ENCODE assay signal across 8 mouse cellular contexts in genomic region chr11:77132580-77132979, GRCm38 (mm10). TPM values are rescaled to one million over a fixed set of nuclear protein-coding genes. Genes with fewer than 3 reads are reported as not detected.
A peak's percentile ranks its signal among the peaks of the same experiment; 100 is the strongest.
DNase-seq lines count a peak whose midpoint lies in the region; ATAC-seq lines count a peak whose summit lies in the region.

No protein-coding gene starts in this region.

- H3K9me3 ChIP-seq in heart, embryonic 10.5 days = no peaks in the 10 kb centered on the region

- WGBS in heart, embryonic 10.5 days = 56% methylated on average over 3 of the region's 3 CpGs

- no peaks in the 10 kb centered on the region for H3K36me3 ChIP-seq in heart, embryonic 10.5 days

- no peak for ATAC-seq in megakaryocyte-erythroid progenitor cell, adult 5-6 weeks (replicated peaks; ENCODE audit: low FRiP score, low TSS enrichment, poor library complexity, severe bottlenecking)
- ATAC-seq in erythroid progenitor cell, adult 5-6 weeks (replicated peaks; ENCODE audit: low FRiP score, poor library complexity, severe bottlenecking) = no peak

- H3K27me3 ChIP-seq in heart, embryonic 10.5 days (ENCODE audit: insufficient read depth, poor library complexity, severe bottlenecking) = no peaks in the 10 kb centered on the region

- H3K27ac ChIP-seq in heart, embryonic 10.5 days = no peak overlapping the region

- intact Hi-C loops in left cerebral cortex, postnatal 4 days (cut with DNase I) = no loop called here

- no peaks in the 10 kb centered on the region for H3K4me1 ChIP-seq in heart, embryonic 10.5 days

- H3K4me3 ChIP-seq in heart, embryonic 10.5 days = no peak overlapping the region

- peak; percentile 12 for DNase-seq in heart, postnatal 4 days
- DNase-seq in heart, embryonic 10.5 days (ENCODE audit: low spot score) = no peak
- DNase-seq in CD4-positive helper T cell, adult 2 months (ENCODE audit: low read depth, low spot score) = peak; percentile 20
- DNase-seq in adrenal gland, adult 8-10 months = peak; percentile 1
- peak; percentile 13 for DNase-seq in lung, postnatal 10 days
- no peak for DNase-seq in left cerebral cortex, postnatal 4 days

RNA-seq across cellular contexts. Expression of gene Nsrp1, which starts 54.3 kb away (rescaled TPM):
- total RNA-seq in heart, postnatal 4 days (2021) = 10 to 100 TPM; 14.9 to 15.2 TPM
- 42.5 and 51.3 TPM in 2 replicates for polyA plus RNA-seq in heart, embryonic 10.5 days (2016; fragmentation: Nextera tagmentation; extraction: Ambion mirVana)
- total RNA-seq in adrenal gland, adult 8-10 months (2022) = 10 to 100 TPM; 15.6 to 25.9 (median 20.2) TPM
- total RNA-seq in megakaryocyte-erythroid progenitor cell, adult 5-6 weeks (2014; fragmentation: Nextera tagmentation) = 47.9 and 49.9 TPM in 2 replicates
- 18.0 and 24.0 TPM in 2 replicates for total RNA-seq in megakaryocyte-erythroid progenitor cell, adult 5-6 weeks (2017)
- 10 to 100 TPM; 11.3 to 15.2 TPM for total RNA-seq in left cerebral cortex, postnatal 4 days (2021)
- total RNA-seq in erythroid progenitor cell, adult 5-6 weeks (2015; ENCODE audit: low replicate concordance) = 10.5 and 44.7 TPM in 2 replicates
- total RNA-seq in erythroid progenitor cell, adult 5-6 weeks (2017; ENCODE audit: low replicate concordance) = 4.1 and 13.5 TPM in 2 replicates

RNA-seq across cellular contexts. Expression of gene Efcab5, which starts 56.2 kb away (rescaled TPM):
- under 1 TPM; 0.41 to 0.76 TPM for total RNA-seq in heart, postnatal 4 days (2021)
- polyA plus RNA-seq in heart, embryonic 10.5 days (2016; fragmentation: Nextera tagmentation; extraction: Ambion mirVana) = 0.28 and 0.34 TPM in 2 replicates
- total RNA-seq in adrenal gland, adult 8-10 months (2022) = under 1 TPM; 0.30 to 0.59 (median 0.32) TPM
- 0.59 and 0.92 TPM in 2 replicates for total RNA-seq in megakaryocyte-erythroid progenitor cell, adult 5-6 weeks (2014; fragmentation: Nextera tagmentation)
- total RNA-seq in megakaryocyte-erythroid progenitor cell, adult 5-6 weeks (2017) = 0.66 and 2.4 TPM in 2 replicates
- total RNA-seq in left cerebral cortex, postnatal 4 days (2021) = 1 to 10 TPM; 5.7 to 6.4 TPM
- total RNA-seq in erythroid progenitor cell, adult 5-6 weeks (2015; ENCODE audit: low replicate concordance) = 1.4 and 5.4 TPM in 2 replicates
- 3.7 and 5.1 TPM in 2 replicates for total RNA-seq in erythroid progenitor cell, adult 5-6 weeks (2017; ENCODE audit: low replicate concordance)

Comparison
In these comparisons a context has a peak if more than half of its experiments do, and no peak if none do; other contexts are left out.
1. DNase-seq: peak in heart, postnatal 4 days (single experiment), CD4-positive helper T cell, adult 2 months (single experiment), adrenal gland, adult 8-10 months (single experiment) and lung, postnatal 10 days (single experiment); none in heart, embryonic 10.5 days (single experiment) and left cerebral cortex, postnatal 4 days (single experiment).